Mouse (Mus musculus): ENCODE measurements around the gene Tbx6.

Tbx6 gene

GRCm38 (mm10) chr7:126794271-126794605 lies 13.0 kb downstream of the Tbx6 start:
- DNase-seq (ENCODE audit: low spot score) = no peak

DNA sequence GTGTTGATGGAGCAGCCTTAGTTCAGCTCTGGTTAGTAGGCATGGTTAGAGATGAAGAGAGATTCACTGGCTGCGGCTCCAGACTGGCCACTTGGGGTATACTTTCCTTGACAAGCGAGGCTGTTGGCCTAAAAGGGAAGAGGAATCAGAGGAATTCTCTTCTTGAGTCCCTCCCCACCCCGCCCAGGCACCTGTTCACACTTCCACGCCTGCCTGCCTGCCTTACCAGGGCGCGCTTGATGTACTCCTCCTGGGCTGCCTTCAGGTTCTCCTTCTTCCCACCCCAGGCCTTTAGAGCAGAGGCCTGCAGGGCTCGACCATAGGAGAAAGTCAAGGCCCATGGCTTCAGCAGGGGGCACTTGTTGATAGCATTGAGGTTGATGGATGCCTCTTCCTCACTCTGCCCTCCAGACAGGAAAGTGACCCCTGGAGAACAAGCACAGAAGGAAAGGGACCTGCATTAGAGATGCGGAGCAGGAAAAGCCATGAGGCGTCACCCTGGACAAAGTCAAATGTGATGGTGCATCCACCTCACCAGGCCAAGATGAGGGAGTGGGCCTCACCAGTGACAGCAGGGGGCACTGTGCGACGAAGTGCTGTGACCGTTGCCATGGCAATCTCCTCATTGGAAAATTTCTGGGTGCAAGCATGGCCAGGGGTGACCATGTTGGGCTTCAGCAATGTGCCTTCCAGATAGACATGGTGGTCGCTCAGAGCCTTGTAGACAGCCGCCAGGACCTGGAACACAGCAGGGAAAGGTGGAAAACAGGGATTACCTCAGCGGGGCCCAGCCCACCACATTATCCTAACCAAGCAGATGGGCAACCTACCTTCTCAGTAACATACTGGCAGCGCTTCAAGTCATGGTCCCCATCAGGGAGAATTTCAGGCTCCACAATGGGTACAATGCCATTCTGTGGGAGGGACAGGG lies 14.4 kb downstream of the Tbx6 start:
- DNase-seq (ENCODE audit: low spot score) = no peak

DNA sequence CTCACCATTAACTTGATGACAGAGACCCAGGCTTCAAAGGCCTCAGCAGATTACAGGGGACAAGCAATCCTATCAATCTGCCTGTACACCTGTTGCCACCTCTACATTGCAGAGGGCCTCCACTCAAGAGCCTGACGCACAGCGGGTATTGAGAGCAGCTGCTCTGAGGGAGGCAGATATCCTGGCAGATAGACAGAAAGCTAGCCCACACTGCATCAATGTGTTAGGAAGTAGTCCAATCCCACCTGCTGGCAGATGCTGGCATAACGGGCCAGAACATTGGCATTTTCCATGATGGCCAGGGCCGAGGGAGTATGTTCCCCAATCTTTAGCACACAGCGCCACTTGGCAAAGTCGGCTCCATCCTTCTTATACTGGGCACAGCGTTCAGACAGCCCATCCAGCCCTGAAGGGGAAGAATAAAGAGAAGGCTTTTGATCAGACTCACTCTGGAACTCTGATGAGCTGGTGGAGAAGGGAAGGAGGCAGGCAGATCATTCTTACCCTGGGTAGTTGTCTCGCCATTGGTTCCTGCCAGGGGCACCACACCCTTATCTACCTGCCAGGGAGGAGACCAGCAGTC lies 15.2 kb downstream of the Tbx6 start:
- peak; percentile 78 for DNase-seq (ENCODE audit: low spot score)

DNA sequence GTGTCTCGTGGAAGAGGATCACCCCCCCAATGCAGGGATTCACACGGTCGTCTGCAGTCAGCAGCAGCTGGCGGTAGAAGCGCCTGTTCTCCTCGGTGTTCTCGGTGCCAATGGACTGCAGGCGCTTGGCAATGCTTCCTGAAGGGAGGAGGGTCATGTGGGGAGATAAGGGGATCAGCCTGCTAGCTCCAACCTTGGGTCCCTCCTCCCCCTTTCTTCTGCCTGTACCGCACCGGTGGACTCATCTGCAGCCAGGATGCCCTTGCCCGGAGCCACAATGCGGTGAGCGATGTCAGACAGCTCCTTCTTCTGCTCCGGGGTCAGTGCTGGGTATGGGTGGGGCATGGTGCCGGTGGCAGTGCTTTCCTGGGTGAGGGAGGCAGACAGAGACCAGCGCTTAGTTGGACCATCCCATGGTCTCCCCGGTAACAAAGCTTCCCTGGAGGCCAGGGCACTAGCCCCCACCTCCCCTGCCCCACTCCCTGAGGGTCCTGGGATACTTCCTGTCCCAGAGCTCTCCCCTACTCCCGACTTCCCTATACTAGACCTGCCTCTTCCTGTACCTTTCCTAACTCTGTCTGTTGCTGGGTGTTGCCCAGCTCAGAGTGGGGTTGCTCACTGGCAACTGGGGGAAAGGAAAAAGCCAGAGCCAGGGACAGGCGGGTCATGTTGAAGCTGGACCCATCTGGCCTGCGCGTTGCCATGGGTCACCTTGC lies 16.3 kb downstream of the Tbx6 start, which contains the start of gene Fam57b:
Gene Fam57b (plus strand): TSS at position 258 of the 716 bp plus-strand sequence.
- DNase-seq (ENCODE audit: low spot score) = no peak

DNA sequence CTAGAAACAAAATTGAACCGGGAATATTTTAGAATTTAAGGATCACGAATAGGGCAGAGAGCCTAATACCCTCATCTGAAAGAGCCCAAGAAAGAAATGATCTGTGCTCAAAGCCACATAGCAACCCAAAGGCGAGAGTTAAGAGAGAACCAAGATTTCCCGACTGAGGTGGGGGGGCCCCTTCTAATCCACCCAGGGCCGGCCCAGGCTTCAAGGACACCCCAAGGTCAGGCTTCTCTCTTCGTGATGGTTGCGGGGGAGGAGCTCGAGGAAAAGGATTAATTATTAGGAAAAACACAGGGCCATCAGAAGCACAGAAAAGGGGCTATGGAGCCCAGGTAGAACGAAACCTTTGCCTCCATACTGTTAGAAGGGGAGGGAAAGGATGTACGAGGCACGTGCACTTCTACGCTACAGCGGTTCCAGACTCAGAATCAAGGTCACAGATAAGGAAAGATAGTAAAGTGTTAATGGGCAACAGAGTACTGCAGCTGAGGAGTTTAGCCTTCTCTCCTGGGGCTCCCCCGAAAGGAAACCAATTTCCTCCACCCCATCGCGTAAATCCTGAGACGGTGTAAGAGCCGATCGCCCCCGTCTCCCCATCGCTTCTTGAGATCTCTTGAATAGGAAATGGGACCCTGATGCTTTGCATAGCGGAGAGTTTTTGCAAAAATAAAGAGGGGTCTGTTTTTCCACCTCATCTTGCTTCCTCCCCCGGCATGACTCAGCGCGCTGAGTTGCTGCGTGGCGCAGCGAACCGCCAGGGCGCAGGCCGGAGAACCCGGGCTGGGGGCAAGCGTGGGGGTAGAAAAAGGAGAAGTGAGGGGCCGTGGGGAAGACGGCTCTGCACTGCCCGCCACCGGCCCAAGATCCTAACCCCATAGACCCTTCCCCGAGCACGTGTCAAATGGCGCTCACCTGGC lies 17.1 kb downstream of the Tbx6 start:
- DNase-seq (ENCODE audit: low spot score) = no peak

- DNase-seq (ENCODE audit: low spot score) = peak; percentile 98
Measured at GRCm38 (mm10) chr7:126799050-126799467, 17.8 kb downstream of the Tbx6 start.

GRCm38 (mm10) chr7:126799468-126800268 lies 18.4 kb downstream of the Tbx6 start:
- DNase-seq (ENCODE audit: low spot score) = peak; percentile 46

GRCm38 (mm10) chr7:126800269-126801056 lies 19.2 kb downstream of the Tbx6 start:
- DNase-seq (ENCODE audit: low spot score) = no peak

DNA sequence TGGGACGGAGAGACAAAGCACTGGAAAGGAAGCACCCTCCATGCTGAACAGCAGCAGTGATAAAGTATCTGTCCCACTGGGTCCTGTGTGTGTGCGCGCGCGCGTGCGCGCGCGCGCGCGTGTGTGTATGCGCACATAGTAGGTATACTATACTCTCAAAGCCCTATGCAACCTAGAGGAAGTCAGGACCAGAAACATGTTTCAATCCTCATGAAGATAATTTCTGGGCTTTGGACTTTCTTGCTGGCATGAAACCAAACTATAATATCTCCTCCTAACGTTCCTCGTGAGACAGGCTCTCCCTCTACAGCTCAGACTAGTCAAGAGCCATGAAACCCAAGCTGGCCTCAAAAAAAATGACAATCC lies 19.8 kb downstream of the Tbx6 start:
- no peak for DNase-seq (ENCODE audit: low spot score)

DNA sequence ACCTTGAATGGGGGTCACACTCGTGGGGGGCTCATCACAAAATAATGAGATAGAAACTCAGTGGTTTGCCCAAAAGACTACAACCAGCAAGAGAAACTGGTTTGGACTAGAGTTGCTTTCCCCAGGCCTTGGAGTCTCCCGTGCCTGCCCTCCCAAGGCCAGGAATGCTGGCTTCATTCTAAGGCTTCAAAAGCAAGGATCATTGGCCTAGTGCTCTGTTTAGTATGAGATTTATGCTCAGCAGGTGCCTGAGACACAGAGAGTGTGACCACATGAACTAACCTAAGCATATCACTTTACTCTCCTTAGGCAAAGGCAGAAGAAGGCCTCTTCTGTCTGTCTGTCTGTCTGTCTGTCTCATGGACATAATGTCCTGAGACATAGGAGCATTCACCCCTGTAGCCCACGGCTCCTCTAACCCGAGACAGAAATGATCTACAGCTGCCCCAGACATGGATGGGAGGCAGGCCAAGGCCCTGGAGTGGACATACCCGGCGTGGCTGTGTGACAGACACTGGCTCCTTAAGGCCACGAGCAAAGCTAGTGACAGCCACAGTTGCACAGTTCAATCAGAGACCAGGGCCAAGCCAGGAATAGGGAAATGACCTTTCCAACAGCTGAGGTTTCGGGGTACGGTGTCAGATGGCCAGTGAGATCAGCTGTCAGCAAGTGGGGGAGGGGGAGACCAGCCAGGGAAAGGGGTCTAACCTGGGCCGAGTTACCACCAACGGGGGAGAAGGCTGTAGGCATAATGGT lies 21.0 kb downstream of the Tbx6 start:
- DNase-seq (ENCODE audit: low spot score) = no peak

- no peak for DNase-seq (ENCODE audit: low spot score)
Measured at GRCm38 (mm10) chr7:126803181-126803580, 21.9 kb downstream of the Tbx6 start.

- DNase-seq (ENCODE audit: low spot score) = no peak
Measured at GRCm38 (mm10) chr7:126803751-126804150, 22.5 kb downstream of the Tbx6 start.

GRCm38 (mm10) chr7:126806956-126807355 lies 25.7 kb downstream of the Tbx6 start:
- DNase-seq (ENCODE audit: low spot score) = no peak

DNA sequence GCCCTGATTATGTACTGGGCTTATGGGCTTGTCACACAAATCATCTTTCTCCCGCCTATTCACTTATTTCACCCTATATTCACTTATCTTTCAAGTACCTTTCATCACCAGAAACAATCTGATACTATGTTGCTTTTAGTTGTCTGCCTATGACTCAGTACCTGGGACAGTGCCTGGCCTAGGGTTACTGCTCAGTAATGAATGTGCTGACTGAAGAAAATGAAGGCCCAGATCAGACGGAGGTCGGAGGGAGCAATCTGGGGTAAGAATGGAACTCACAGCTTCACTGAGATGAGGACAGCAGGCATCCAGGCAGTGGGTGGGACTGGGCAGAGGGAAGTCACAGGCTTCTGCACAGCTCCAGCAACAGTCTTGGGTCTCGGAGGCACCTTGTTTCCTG lies 26.1 kb downstream of the Tbx6 start:
- DNase-seq (ENCODE audit: low spot score) = no peak

- peak; percentile 88 for DNase-seq (ENCODE audit: low spot score)
Measured at GRCm38 (mm10) chr7:126808703-126809455, 27.6 kb downstream of the Tbx6 start.

- DNase-seq (ENCODE audit: low spot score) = no peak
Measured at GRCm38 (mm10) chr7:126809723-126810369, 28.6 kb downstream of the Tbx6 start.

DNA sequence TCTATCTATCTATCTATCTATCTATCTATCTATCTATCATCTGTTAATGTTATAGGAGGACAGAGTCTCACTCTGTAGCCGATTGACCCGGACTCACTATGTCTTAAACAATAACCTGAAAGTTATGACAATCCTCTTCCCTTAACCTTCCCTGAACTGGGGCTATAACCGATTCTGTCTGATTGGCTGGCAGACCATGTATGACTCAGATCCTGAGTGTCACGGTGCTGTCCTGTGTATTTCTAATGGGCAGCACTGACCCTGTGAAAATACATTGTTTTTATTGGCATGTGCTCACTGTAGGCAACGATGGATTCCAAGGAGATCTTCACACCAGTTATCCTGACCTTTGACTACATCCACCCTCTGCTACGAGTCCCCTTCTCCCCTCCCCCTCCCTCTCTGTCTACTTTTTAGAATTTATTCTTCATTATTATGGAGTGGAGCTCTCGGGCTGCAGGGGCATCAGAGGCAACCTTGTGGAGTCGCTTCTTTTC lies 34.5 kb downstream of the Tbx6 start:
- DNase-seq (ENCODE audit: low spot score) = no peak

DNA sequence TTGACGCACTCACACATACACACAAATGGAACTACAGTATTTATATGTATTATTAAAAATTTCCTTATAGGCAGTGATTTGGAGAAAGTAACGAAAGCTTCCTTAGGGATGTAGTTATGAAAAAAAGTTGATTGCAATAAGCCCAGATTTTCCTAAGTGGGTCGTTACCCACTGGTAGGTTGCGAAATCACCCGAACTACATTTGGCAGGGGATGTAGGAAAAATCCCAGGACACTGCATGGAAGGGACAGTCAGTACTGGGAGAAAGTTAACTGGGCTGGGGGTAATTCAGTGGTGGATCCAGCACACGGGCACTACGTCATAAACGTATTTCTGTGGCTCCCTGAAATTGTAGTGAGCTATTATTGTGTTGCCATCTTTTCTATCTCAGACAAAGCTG lies 35.2 kb downstream of the Tbx6 start:
- no peak for DNase-seq (ENCODE audit: low spot score)
